Mouse (Mus musculus): ENCODE measurements around the gene Noxo1. TPM values are rescaled to one million over a fixed set of nuclear protein-coding genes. Genes with fewer than 3 reads are reported as not detected.
"Not testable (repeated sequence)": the region's sequence is repeated elsewhere in the genome, so short reads cannot be mapped to it uniquely, and the experiment has no call there.

Gene Noxo1
- polyA plus RNA-seq, 1 experiment: 10.8 TPM

DNA sequence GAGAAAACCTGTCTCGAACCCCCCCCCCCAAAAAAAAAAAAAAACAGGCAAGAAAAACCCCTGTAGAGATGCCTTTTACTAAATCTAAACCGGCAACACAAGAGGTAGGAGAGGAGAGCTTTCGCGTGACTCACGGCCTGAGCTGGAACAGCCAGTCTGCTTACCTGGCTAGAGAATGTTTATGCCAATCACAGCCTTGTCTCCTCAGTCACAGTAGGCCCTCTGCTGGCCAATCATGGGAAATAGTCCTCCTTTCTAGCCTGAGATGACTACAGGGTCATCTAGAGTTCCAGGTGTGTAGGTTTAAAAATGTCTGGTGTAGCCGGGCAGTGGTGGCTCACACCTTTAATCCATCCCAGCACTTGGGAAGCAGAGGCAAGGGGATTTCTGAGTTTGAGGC is 28.6 kb upstream of the Noxo1 start:
- H3K4me3 ChIP-seq (ENCODE audit: control insufficient read depth, insufficient read depth, low read length): no peak overlapping the region
- H3K27me3 ChIP-seq (ENCODE audit: control insufficient read depth, insufficient read depth, low read length): no peaks in the 10 kb centered on the region
- peaks cover 20% of the 10 kb centered on the region for H3K4me1 ChIP-seq (replicated peaks; ENCODE audit: control insufficient read depth, insufficient read depth, low read length)
- TF ChIP-seq POLR2A (IDR thresholded peaks at IDR 0.05; ENCODE audit: control insufficient read depth, extremely low read depth, insufficient read depth, low read length, poor library complexity): no peak
- no peak for TF ChIP-seq CTCF (IDR thresholded peaks at IDR 0.05; ENCODE audit: borderline replicate concordance, control insufficient read depth, extremely low read depth, insufficient read depth, low read length, poor library complexity)
- H3K27ac ChIP-seq (ENCODE audit: control insufficient read depth, insufficient read depth, low read length): no peak overlapping the region
- DNase-seq: peak; percentile 62
- no peaks in the 10 kb centered on the region for H3K36me3 ChIP-seq (ENCODE audit: control insufficient read depth, insufficient read depth, low read length)
- WGBS: 26% methylated on average over 6 of the region's 6 CpGs

GRCm38 (mm10) chr17:24669214-24669544 is 26.9 kb upstream of the Noxo1 start:
- H3K4me3 ChIP-seq (ENCODE audit: control insufficient read depth, insufficient read depth, low read length): peak overlapping the region; percentile 42
- DNase-seq; H3K27me3 ChIP-seq (ENCODE audit: control insufficient read depth, insufficient read depth, low read length); H3K36me3 ChIP-seq (ENCODE audit: control insufficient read depth, insufficient read depth, low read length): not testable (repeated sequence)
- 10% methylated on average over 15 of the region's 15 CpGs for WGBS
- peaks cover 20% of the 10 kb centered on the region for H3K4me1 ChIP-seq (replicated peaks; ENCODE audit: control insufficient read depth, insufficient read depth, low read length)
- H3K27ac ChIP-seq (ENCODE audit: control insufficient read depth, insufficient read depth, low read length): peak overlapping the region; percentile 9; the same call in 1 of the 2 replicates

DNA sequence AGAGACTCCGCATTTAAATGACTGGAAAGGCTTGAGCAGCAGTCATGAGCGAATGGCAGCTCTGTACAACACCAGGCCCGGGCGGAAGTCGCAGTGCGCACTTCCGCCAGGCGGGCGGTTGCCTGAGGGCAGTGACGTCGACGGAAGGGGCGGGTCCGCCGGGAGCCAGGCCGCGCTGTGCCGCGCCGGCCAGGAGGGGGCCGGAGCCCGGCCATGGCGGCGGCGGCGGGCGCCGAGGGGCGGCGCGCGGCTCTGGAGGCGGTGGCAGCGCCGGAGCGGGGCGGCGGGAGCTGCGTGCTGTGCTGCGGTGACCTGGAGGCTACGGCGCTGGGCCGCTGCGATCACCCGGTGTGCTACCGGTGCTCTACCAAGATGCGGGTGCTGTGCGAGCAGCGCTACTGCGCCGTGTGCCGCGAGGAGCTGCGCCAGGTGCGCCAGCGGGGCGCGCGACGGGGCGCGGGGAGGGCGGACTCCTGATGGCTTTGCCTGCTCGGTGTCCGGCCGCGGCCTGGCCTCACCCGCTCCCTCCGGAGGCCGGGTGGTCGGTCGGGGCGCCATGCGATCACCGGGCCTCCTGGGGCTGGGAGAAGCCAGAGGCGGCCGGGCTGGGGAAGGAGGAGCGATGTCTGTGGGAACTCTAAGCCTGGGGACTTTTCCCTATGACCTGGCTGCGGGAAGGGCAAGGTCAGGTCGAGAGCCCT is 26.3 kb upstream of the Noxo1 start, which contains the start of gene Zfp598:
TSS of gene Zfp598 (plus strand) at position 143 of the 701 bp plus-strand sequence.
- under 1% methylated on average over 74 of the region's 80 CpGs for WGBS
- Histone ChIP-seq H3K27ac (ENCODE audit: control insufficient read depth, insufficient read depth, low read length) (peak within 1 kb of the TSS; percentile 9; the same call in 1 of the 2 replicates), H3K4me1 (replicated peaks; ENCODE audit: control insufficient read depth, insufficient read depth, low read length) (peaks cover 20% of the 10 kb centered on the region), H3K36me3 (ENCODE audit: control insufficient read depth, insufficient read depth, low read length) (no peaks in the 10 kb centered on the region), H3K27me3 (ENCODE audit: control insufficient read depth, insufficient read depth, low read length) (no peaks in the 10 kb centered on the region), H3K4me3 (ENCODE audit: control insufficient read depth, insufficient read depth, low read length) (peak within 1 kb of the TSS; percentile 77)
- peak; percentile 77 for TF ChIP-seq CTCF (IDR thresholded peaks at IDR 0.05; ENCODE audit: borderline replicate concordance, control insufficient read depth, extremely low read depth, insufficient read depth, low read length, poor library complexity)
- TF ChIP-seq POLR2A (IDR thresholded peaks at IDR 0.05; ENCODE audit: control insufficient read depth, extremely low read depth, insufficient read depth, low read length, poor library complexity): peak; percentile 96
- peak; percentile 95 for DNase-seq

GRCm38 (mm10) chr17:24670246-24670844 is 25.7 kb upstream of the Noxo1 start:
- Histone ChIP-seq H3K4me1 (replicated peaks; ENCODE audit: control insufficient read depth, insufficient read depth, low read length) (peaks cover 20% of the 10 kb centered on the region), H3K27ac (ENCODE audit: control insufficient read depth, insufficient read depth, low read length) (no peak overlapping the region), H3K4me3 (ENCODE audit: control insufficient read depth, insufficient read depth, low read length) (peak overlapping the region; percentile 77), H3K27me3 (ENCODE audit: control insufficient read depth, insufficient read depth, low read length) (no peaks in the 10 kb centered on the region), H3K36me3 (ENCODE audit: control insufficient read depth, insufficient read depth, low read length) (no peaks in the 10 kb centered on the region)
- 13% methylated on average over 8 of the region's 8 CpGs for WGBS
- TF ChIP-seq CTCF (IDR thresholded peaks at IDR 0.05; ENCODE audit: borderline replicate concordance, control insufficient read depth, extremely low read depth, insufficient read depth, low read length, poor library complexity) (no peak), POLR2A (IDR thresholded peaks at IDR 0.05; ENCODE audit: control insufficient read depth, extremely low read depth, insufficient read depth, low read length, poor library complexity) (no peak)
- DNase-seq: no peak

DNA sequence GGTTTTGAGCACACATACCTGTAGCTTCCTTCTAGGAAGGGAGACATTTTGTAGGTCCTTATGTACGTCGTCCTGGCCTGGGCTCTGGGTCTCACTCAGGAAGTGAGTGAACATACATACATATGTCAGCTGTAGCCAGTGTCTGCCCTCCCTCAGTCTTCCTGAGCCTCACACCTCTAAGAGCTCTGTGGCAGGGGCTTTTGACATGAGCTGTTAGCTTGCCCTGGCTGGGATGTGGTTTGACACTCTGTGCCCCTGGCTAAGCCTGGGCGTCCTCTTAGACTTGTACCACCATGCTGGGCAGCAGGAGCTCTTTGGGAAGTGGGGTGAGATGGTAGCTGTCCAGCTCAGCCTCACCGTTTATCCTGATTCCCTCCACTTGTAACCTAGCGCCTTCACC is 24.7 kb upstream of the Noxo1 start:
- peaks cover 20% of the 10 kb centered on the region for H3K4me1 ChIP-seq (replicated peaks; ENCODE audit: control insufficient read depth, insufficient read depth, low read length)

DNA sequence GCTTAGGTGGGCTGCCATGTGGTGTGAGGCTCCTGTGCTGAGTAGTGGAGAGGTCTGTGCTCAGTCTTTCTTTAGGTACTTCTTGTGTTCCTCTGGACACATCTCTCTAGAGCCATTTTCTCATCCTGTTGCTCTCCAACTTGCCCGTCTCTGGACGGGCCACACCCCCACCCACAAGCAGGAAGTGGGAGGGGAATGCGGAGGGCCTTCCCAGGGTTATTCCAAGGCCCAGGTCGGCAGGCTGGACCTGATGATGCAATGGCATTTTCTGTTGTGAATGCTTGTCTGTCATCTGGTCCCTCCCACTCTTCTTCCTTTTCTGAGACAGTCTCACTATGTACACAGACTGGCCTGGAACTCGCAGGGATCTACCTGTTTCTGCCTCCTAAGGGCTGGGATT is 23.9 kb upstream of the Noxo1 start:
- DNase-seq: no peak
- TF ChIP-seq POLR2A (IDR thresholded peaks at IDR 0.05; ENCODE audit: control insufficient read depth, extremely low read depth, insufficient read depth, low read length, poor library complexity) (no peak), CTCF (IDR thresholded peaks at IDR 0.05; ENCODE audit: borderline replicate concordance, control insufficient read depth, extremely low read depth, insufficient read depth, low read length, poor library complexity) (no peak)
- peaks cover 4% of the 10 kb centered on the region; the same call in 1 of the 2 replicates for H3K36me3 ChIP-seq (ENCODE audit: control insufficient read depth, insufficient read depth, low read length)
- 47% methylated on average over 5 of the region's 5 CpGs for WGBS
- H3K4me1 ChIP-seq (replicated peaks; ENCODE audit: control insufficient read depth, insufficient read depth, low read length): peaks cover 20% of the 10 kb centered on the region
- no peak overlapping the region for H3K27ac ChIP-seq (ENCODE audit: control insufficient read depth, insufficient read depth, low read length)
- H3K27me3 ChIP-seq (ENCODE audit: control insufficient read depth, insufficient read depth, low read length): no peaks in the 10 kb centered on the region
- no peak overlapping the region for H3K4me3 ChIP-seq (ENCODE audit: control insufficient read depth, insufficient read depth, low read length)

More for the DNA sequence above, 24.7 kb upstream of the Noxo1 start:
- no peak for DNase-seq
- TF ChIP-seq POLR2A (IDR thresholded peaks at IDR 0.05; ENCODE audit: control insufficient read depth, extremely low read depth, insufficient read depth, low read length, poor library complexity) (no peak), CTCF (IDR thresholded peaks at IDR 0.05; ENCODE audit: borderline replicate concordance, control insufficient read depth, extremely low read depth, insufficient read depth, low read length, poor library complexity) (peak; percentile 17; the same call in 1 of the 2 replicates)
- WGBS: 73% methylated on average over 5 of the region's 5 CpGs
- Histone ChIP-seq H3K36me3 (ENCODE audit: control insufficient read depth, insufficient read depth, low read length) (no peaks in the 10 kb centered on the region), H3K4me3 (ENCODE audit: control insufficient read depth, insufficient read depth, low read length) (no peak overlapping the region), H3K27ac (ENCODE audit: control insufficient read depth, insufficient read depth, low read length) (no peak overlapping the region), H3K27me3 (ENCODE audit: control insufficient read depth, insufficient read depth, low read length) (no peaks in the 10 kb centered on the region)
